Mouse (Mus musculus) right cerebral cortex, adult 2 months (tissue): ENCODE data around the gene Sox5.
A peak's percentile ranks its signal among the peaks of the same experiment; 100 is the strongest.

ENCODE experiments used
- DNase-seq, 2 experiments: peaks; one replicate each; pipeline ENCODE4 v3.0.0; 2021 to 2022; ENCODE audit warnings: low spot score in 2 of 2

Gene Sox5

GRCm38 (mm10) chr6:144579301-144579700 is 202.5 kb downstream of the Sox5 start:
- DNase-seq = peak; percentile 21 to 37

- no peak for DNase-seq
These were observed 210.9 kb downstream of the Sox5 start for GRCm38 (mm10) chr6:144570850-144571249.

- DNase-seq = no peak
These were observed 215.9 kb downstream of the Sox5 start for GRCm38 (mm10) chr6:144565827-144566226.

- no peak for DNase-seq
These were observed 220.1 kb downstream of the Sox5 start for GRCm38 (mm10) chr6:144561718-144562117.

- no peak for DNase-seq
These were observed 221.6 kb downstream of the Sox5 start for GRCm38 (mm10) chr6:144560211-144560610.

- DNase-seq = no peak
These were observed 228.3 kb downstream of the Sox5 start for GRCm38 (mm10) chr6:144553476-144553875.

- no peak for DNase-seq
These were observed 232.8 kb downstream of the Sox5 start for GRCm38 (mm10) chr6:144548991-144549390.

GRCm38 (mm10) chr6:144547141-144547540 is 234.6 kb downstream of the Sox5 start:
- DNase-seq = no peak

GRCm38 (mm10) chr6:144545549-144545948 is 236.2 kb downstream of the Sox5 start:
- no peak for DNase-seq

GRCm38 (mm10) chr6:144541316-144541715 is 240.5 kb downstream of the Sox5 start:
- no peak for DNase-seq

GRCm38 (mm10) chr6:144539439-144540192 is 242.2 kb downstream of the Sox5 start:
- DNase-seq = no peak

GRCm38 (mm10) chr6:144523479-144523878 is 258.3 kb downstream of the Sox5 start:
- DNase-seq = no peak

- no peak for DNase-seq
These were observed 263.0 kb downstream of the Sox5 start for GRCm38 (mm10) chr6:144518811-144519210.

- no peak for DNase-seq
These were observed 265.9 kb downstream of the Sox5 start for GRCm38 (mm10) chr6:144515905-144516304.

- DNase-seq = no peak
These were observed 268.0 kb downstream of the Sox5 start for GRCm38 (mm10) chr6:144513761-144514160.

- no peak for DNase-seq
These were observed 269.9 kb downstream of the Sox5 start for GRCm38 (mm10) chr6:144511925-144512324.

- peak; percentile 21 to 33 for DNase-seq
These were observed 271.6 kb downstream of the Sox5 start for GRCm38 (mm10) chr6:144510147-144510546.

- DNase-seq = no peak
These were observed 277.6 kb downstream of the Sox5 start for GRCm38 (mm10) chr6:144504197-144504551.

- DNase-seq = no peak
These were observed 278.2 kb downstream of the Sox5 start for GRCm38 (mm10) chr6:144503399-144504196.

GRCm38 (mm10) chr6:144501439-144501838 is 280.3 kb downstream of the Sox5 start:
- no peak for DNase-seq

- DNase-seq = no peak
These were observed 283.6 kb downstream of the Sox5 start for GRCm38 (mm10) chr6:144498177-144498576.

GRCm38 (mm10) chr6:144491761-144492415 is 289.9 kb downstream of the Sox5 start:
- no peak for DNase-seq

GRCm38 (mm10) chr6:144490896-144491295 is 290.9 kb downstream of the Sox5 start:
- DNase-seq = no peak
